Mouse (Mus musculus): ENCODE data around the gene Mbtps2. TPM values are rescaled to one million over a fixed set of nuclear protein-coding genes. Genes with fewer than 3 reads are reported as not detected.

Gene Mbtps2
- total and polyA plus RNA-seq, 2 experiments from 2014 or later, result 16.4 to 23.4 TPM

GRCm38 (mm10) chrX:157500004-157500403, 98.5 kb downstream of the Mbtps2 start:
- WGBS, result 81% methylated on average over 8 of the region's 8 CpGs
- H3K4me3 ChIP-seq (ENCODE audit: low read depth, low read length), result no peak overlapping the region
- no peak overlapping the region for H3K27ac ChIP-seq (ENCODE audit: low read depth, low read length)
- H3K9ac ChIP-seq (replicated peaks; ENCODE audit: low read length, poor library complexity, severe bottlenecking), result no peak overlapping the region
- no peaks in the 10 kb centered on the region for H3K9me3 ChIP-seq (ENCODE audit: low read length)
- no peaks in the 10 kb centered on the region for H3K4me1 ChIP-seq (ENCODE audit: insufficient read depth, low read length)
- ATAC-seq (ENCODE audit: low FRiP score) (no peak), DNase-seq (ENCODE audit: low spot score) (no peak)
- no peaks in the 10 kb centered on the region for H3K27me3 ChIP-seq (ENCODE audit: insufficient read depth, low read length)
- H3K4me2 ChIP-seq (ENCODE audit: low read depth, low read length, poor library complexity, severe bottlenecking), result no peak overlapping the region
- TF ChIP-seq CTCF (IDR thresholded peaks at IDR 0.05), result no peak
- no peaks in the 10 kb centered on the region for H3K36me3 ChIP-seq (ENCODE audit: insufficient read depth, low read length)

- Histone ChIP-seq H3K27ac (ENCODE audit: low read depth, low read length) (no peak overlapping the region), H3K4me1 (ENCODE audit: insufficient read depth, low read length) (no peaks in the 10 kb centered on the region), H3K9me3 (ENCODE audit: low read length) (no peaks in the 10 kb centered on the region), H3K9ac (replicated peaks; ENCODE audit: low read length, poor library complexity, severe bottlenecking) (no peak overlapping the region), H3K36me3 (ENCODE audit: insufficient read depth, low read length) (no peaks in the 10 kb centered on the region), H3K4me3 (ENCODE audit: low read depth, low read length) (no peak overlapping the region), H3K27me3 (ENCODE audit: insufficient read depth, low read length) (no peaks in the 10 kb centered on the region), H3K4me2 (ENCODE audit: low read depth, low read length, poor library complexity, severe bottlenecking) (no peak overlapping the region)
- no peak for TF ChIP-seq CTCF (IDR thresholded peaks at IDR 0.05)
- no peak for DNase-seq (ENCODE audit: low spot score)
- ATAC-seq (ENCODE audit: low FRiP score), result no peak
- 75% methylated on average over 4 of the region's 4 CpGs for WGBS
These were observed 105.4 kb downstream of the Mbtps2 start for GRCm38 (mm10) chrX:157493159-157493558.

GRCm38 (mm10) chrX:157491944-157492726, 106.4 kb downstream of the Mbtps2 start, which contains the start of gene Sms:
Sms (minus strand) TSS chrX:157492287.
- peak; percentile 77 for ATAC-seq (ENCODE audit: low FRiP score)
- TF ChIP-seq CTCF (IDR thresholded peaks at IDR 0.05), result no peak
- Histone ChIP-seq H3K9ac (replicated peaks; ENCODE audit: low read length, poor library complexity, severe bottlenecking) (peak within 1 kb of the TSS; percentile 84), H3K36me3 (ENCODE audit: insufficient read depth, low read length) (no peaks in the 10 kb centered on the region), H3K4me3 (ENCODE audit: low read depth, low read length) (peak within 1 kb of the TSS; percentile 62), H3K4me2 (ENCODE audit: low read depth, low read length, poor library complexity, severe bottlenecking) (peak within 1 kb of the TSS; percentile 49), H3K27ac (ENCODE audit: low read depth, low read length) (peak within 1 kb of the TSS; percentile 89), H3K27me3 (ENCODE audit: insufficient read depth, low read length) (no peaks in the 10 kb centered on the region), H3K4me1 (ENCODE audit: insufficient read depth, low read length) (no peaks in the 10 kb centered on the region), H3K9me3 (ENCODE audit: low read length) (no peaks in the 10 kb centered on the region)
- DNase-seq (ENCODE audit: low spot score), result peak; percentile 62
- 26% methylated on average over 33 of the region's 45 CpGs for WGBS

- WGBS, result 16% methylated on average over 29 of the region's 104 CpGs
- ATAC-seq (ENCODE audit: low FRiP score) (peak; percentile 80), DNase-seq (ENCODE audit: low spot score) (peak; percentile 12)
These were observed 107.2 kb downstream of the Mbtps2 start for GRCm38 (mm10) chrX:157491145-157491935.

GRCm38 (mm10) chrX:157490769-157491144, 107.8 kb downstream of the Mbtps2 start:
- Histone ChIP-seq H3K4me1 (ENCODE audit: insufficient read depth, low read length) (no peaks in the 10 kb centered on the region), H3K4me3 (ENCODE audit: low read depth, low read length) (peak overlapping the region; percentile 62), H3K9me3 (ENCODE audit: low read length) (no peaks in the 10 kb centered on the region), H3K27ac (ENCODE audit: low read depth, low read length) (peak overlapping the region; percentile 89), H3K9ac (replicated peaks; ENCODE audit: low read length, poor library complexity, severe bottlenecking) (peak overlapping the region; percentile 84), H3K36me3 (ENCODE audit: insufficient read depth, low read length) (no peaks in the 10 kb centered on the region), H3K4me2 (ENCODE audit: low read depth, low read length, poor library complexity, severe bottlenecking) (peak overlapping the region; percentile 49), H3K27me3 (ENCODE audit: insufficient read depth, low read length) (no peaks in the 10 kb centered on the region)
- TF ChIP-seq CTCF (IDR thresholded peaks at IDR 0.05), result no peak
- ATAC-seq (ENCODE audit: low FRiP score) (peak; percentile 25; the same call in 1 of the 2 replicates), DNase-seq (ENCODE audit: low spot score) (peak; percentile 32)
- 29% methylated on average over 12 of the region's 12 CpGs for WGBS

More at GRCm38 (mm10) chrX:157491145-157491935, 107.2 kb downstream of the Mbtps2 start:
- H3K27me3 ChIP-seq (ENCODE audit: insufficient read depth, low read length), result no peaks in the 10 kb centered on the region
- peak overlapping the region; percentile 49 for H3K4me2 ChIP-seq (ENCODE audit: low read depth, low read length, poor library complexity, severe bottlenecking)
- H3K27ac ChIP-seq (ENCODE audit: low read depth, low read length), result peak overlapping the region; percentile 89
- peak overlapping the region; percentile 84 for H3K9ac ChIP-seq (replicated peaks; ENCODE audit: low read length, poor library complexity, severe bottlenecking)
- no peaks in the 10 kb centered on the region for H3K36me3 ChIP-seq (ENCODE audit: insufficient read depth, low read length)
- H3K4me3 ChIP-seq (ENCODE audit: low read depth, low read length), result peak overlapping the region; percentile 62
- H3K4me1 ChIP-seq (ENCODE audit: insufficient read depth, low read length), result no peaks in the 10 kb centered on the region
- H3K9me3 ChIP-seq (ENCODE audit: low read length), result no peaks in the 10 kb centered on the region
- no peak for TF ChIP-seq CTCF (IDR thresholded peaks at IDR 0.05)
